Mouse (Mus musculus): ENCODE measurements around the gene Hnrnpr.

Gene Hnrnpr

DNA sequence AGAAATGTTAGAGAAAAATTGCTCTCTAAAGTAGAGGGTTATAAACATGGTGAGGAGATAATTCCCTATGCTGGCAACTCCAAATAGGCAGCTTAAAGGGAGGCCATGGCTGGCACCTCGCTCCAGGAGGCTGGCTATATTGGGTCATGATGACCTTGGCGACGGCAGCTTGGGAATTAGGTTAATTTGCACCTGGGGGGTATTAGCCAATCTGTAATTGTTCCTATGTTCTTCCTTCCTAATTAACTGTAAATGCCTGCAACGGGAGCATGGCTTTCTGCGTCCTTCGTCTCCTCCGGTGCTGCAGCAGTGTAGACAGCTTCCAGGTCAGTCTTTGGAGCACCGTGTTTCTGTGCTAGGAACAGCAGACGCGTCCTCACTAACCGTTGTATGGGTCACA is 76.5 kb downstream of the Hnrnpr start:
- no peak for DNase-seq (ENCODE audit: extremely low spot score, low spot score)

GRCm38 (mm10) chr4:136401806-136402205 is 91.1 kb downstream of the Hnrnpr start:
- no peak for DNase-seq (ENCODE audit: extremely low spot score, low spot score)

DNA sequence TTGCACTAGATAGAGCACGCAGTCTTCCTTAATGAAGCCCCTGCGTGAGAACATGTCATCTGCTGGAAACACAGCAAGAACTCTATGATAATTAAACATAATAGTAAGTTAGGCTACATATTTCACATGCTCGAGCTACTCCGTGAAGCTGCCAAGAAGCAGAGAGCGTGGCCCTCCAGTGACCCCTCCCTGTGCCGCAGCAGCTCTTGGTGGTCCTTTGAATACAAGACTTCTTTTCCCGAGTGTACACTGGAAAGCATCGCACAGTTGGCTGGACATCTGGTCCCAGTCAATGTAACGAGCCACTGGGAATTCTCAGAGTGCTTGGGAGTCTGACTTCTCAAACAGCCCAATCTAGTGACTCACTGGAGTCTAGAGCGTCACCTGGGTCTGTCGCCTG is 97.1 kb downstream of the Hnrnpr start:
- no peak for DNase-seq (ENCODE audit: extremely low spot score, low spot score)
